Mouse (Mus musculus) thymus, adult 18-20 months (tissue): ENCODE measurements around the gene Tnfsf13.

ENCODE experiments used
- DNase-seq, 2 experiments: peaks; one replicate each; pipeline ENCODE4 v3.0.0; 2022; ENCODE audit warnings: mixed read lengths in 2 of 2

Gene Tnfsf13

DNA sequence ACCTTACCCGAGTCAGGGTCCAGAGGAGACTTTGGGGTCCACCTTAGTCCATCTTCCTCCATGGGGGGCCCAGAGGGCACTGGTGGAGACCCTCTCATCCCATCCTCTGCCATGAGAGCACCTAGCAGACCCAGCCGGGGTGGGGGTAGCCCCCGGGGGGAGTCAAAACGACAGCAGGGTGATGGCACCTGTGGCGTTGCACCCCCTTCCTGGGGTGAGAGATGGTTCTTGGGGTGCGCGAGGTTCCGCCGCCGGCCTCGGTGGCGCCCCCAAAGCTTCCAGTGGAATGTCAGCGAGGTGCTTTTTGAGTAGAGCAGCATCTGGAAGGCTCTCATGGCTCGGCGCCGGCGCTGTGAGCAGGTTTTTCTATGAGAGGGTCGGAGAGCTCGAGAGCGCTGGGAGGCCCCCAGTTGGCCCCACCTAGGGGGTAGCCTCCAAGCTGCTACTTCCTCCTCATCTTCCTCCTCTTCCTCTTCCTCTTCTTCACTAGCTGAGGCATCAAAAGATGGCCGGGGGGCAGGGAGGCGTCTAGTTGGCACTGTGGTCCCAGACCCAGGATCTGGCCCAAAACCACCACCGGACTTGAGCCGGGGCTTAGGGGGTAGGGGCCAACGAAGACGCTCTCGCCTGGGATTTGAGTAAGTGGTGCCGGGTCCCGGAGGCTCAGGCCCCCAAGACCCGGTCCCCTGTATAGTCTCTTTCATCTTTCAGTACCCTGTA, 5.3 kb downstream of the Tnfsf13 start:
- DNase-seq: no peak

DNA sequence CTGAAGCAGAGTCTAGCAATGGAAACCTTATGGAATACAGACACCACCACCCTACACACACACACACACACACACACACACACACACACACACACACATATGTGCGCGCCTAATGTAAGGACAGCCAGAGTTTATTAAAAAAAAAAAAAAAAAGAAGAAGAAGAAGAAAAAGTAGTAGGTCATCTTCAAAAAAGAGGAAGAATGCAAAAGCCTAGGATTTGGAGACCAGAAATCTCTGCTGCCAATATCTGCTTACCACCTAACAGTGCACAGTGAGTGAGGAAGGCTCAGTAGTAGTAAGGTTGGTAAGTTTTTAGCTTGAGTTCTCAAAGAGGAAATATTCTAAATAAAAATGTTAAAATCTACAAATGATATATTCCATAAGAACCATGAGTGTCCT, 6.4 kb downstream of the Tnfsf13 start:
- no peak for DNase-seq

DNA sequence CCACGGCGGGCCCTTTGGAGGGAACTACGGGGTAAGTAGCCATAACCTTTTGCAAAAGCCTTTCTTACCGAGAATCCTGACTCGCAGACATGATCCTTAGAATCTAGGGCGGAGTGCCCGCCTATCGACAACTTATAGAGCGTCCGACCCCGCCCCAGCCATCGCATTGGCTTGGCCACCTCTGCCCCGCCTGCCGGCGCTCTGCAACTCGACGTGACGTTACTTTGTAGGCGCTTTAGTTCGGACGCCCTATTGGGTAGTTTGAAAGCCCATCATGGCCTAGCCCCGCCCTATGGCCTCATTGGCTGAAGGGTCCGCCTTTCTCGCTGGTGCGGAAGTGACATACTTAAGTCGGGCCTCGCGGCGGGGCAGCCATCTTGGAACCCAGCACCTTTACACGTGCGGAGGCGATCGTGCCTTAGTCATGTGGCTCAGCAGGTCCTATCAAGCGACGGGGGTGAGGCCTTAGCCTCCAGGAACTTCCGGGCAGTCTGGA, 13.3 kb downstream of the Tnfsf13 start, which contains the start of gene Eif4a1:
Gene Eif4a1 (minus strand): TSS at position 213 of the 496 bp plus-strand sequence.
- peak; percentile 100 for DNase-seq

DNA sequence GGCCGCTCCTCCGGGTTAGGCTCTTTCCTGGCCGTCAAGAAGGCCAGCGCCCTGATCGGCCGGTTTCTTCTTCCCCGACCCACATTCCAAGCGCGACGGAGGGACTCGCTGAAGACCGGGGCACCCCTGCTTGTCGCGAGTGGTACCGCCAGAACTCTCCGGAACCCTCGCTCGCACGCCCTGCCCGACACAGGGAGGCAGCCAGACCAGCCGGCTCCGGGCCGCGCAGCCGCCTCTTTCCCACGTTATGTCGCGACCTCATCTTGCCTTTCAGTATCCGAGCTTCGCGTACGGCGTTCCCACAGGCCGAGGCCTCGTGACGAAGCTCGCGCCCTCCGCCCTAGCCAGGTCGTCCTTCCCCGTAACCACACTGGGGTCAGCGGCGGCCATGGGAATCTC, 13.9 kb downstream of the Tnfsf13 start:
- DNase-seq: peak in 1 of 2 experiments; percentile 69

DNA sequence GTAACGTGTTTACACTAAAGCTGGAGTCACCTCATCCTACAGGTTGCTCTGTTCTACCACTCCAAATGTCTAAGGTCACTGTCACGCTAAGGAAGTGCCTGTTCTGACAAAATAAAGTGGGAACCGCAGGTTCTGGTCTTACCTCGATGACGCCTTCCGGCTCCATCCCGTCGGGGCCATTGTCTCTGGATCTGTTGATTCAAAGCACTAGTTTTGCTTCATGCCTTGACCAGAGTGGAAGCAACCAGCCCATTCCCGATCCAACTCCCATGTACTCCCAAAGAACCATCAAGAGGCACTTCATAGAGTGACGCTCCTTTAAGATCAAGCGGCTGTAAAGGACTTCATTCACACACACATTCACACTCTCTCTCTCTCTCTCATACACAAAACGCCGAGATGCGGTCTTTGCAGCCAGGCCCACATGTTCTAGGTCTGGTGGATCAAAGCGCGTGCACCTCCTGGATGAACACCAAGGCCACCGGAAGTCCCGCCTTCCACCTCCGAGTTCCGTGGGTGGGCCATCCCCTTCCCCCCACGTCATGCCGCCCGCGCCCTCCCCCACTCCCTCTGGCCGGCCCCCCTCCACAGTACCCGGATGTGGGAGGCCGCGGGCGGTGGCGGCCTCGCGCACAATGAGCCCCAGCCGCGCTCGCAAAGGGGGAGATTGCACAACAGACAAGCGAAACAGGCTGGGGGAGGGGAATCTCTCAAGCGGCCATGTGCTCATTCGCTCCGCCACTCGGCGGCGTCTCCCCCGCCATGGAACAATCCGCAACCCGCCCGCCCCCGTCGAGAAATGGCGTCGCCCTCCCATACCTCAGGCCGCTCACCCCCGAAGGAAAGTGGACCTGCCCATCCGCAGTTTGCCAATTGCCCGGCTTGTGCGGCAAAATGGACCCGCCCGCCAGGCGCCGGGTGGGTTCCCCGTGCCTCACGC, 14.5 kb downstream of the Tnfsf13 start:
- peak; percentile 90 to 92 for DNase-seq

DNA sequence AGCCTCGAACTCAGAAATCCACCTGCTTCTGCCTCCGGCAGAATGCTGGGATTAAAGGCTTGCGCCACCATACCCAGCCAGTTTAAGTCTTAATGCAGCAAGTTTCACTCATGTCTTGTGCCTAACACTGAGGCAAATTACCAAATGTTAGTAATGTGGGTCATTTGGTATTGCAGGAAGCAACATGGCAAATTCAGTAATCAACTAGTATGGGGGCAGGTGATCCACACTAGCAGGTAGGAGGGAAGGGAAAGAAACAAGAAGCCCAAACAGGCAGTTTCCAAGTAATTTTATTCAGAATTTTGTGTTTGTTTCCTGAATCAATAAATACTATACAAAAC, 18.9 kb downstream of the Tnfsf13 start:
- no peak for DNase-seq

DNA sequence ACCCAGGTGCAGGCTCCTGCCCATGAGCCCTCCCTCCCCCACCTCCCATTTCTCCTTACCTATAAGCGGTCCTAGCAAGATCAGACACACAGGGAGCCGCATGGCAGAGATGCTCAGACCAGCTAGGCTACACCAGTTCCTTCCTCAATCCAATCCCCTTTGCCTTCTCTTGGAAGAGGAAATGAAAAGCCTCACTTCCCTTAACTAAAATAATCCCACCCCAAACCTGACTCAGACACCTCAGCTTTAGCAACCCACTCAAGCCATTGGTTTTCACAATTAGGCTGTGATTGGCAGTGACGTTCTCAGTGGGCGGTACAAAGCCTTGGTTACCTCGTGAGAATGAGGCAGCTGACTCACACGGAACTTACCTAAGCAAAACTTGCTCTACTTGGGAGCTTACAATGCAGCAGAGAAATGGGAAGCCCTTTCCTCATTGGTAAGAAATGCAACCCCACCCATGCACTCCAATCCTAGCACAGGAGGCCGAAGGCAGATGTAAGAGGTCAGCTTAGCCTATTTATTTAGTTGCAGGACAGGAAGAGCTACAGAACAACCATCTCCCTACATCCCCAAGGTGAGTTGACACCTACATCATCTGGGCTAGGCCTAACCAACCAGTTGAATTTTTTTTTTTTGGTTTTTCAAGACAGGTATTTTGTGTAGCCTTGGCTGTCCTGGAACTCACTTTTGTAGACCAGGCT, 19.5 kb downstream of the Tnfsf13 start, which contains the start of gene Cd68:
Gene Cd68 (minus strand): TSS at position 193 of the 704 bp plus-strand sequence.
- no peak for DNase-seq

DNA sequence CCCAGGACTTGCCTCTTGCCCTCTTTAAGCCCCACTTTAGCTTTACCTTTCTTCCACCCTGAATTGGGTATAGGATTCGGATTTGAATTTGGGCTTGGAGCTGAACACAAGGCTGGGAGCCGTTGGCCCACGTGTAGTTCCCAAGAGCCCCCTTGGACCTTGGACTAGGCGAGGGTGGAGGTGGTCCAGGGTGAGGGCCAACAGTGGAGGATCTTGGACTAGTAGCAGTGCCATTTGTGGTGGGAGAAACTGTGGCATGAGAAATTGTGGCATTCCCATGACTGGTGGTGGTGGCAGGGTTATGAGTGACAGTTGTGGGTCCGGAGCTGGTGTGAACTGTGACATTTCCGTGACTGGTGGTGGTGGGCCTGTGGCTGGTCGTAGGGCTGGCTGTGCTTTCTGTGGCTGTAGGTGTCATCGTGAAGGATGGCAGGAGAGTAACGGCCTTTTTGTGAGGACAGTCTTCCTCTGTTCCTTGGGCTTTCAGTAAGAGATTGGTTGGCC, 20.1 kb downstream of the Tnfsf13 start:
- DNase-seq: no peak

DNA sequence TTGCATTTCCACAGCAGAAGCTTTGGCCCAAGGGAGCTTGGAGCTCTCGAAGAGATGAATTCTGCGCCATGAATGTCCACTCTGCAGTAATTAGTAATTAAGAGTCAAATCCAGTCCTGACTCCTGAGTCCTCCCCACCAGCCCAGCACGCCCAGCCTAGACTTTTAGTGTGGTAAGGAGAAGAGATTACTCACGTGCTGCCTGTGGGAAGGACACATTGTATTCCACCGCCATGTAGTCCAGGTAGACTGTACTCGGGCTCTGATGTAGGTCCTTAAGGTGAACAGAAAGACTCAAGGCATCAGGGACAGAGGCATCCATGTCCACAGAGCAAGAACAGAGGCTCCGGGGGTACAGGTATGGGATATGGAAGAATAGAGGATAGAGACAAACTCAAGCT, 20.7 kb downstream of the Tnfsf13 start:
- no peak for DNase-seq

DNA sequence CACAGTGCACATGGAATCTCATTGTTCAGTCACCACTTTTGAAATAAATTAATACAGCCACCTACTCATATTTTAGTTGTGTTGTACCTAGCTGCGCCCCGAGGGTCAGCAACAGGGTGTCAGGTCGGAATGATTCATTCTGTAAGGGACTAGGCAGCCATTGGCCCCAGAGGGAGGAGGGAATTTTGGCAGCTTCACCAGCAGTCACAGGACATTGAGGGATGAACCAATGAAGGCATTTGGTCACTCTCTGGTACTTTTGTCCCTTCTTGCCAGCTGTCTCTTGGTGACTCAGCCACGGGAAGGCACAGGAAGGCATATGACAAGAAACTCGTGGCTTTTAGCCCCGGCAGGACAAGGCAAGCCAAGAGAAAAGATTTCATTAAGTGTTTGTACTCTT, 21.8 kb downstream of the Tnfsf13 start:
- DNase-seq: no peak

DNA sequence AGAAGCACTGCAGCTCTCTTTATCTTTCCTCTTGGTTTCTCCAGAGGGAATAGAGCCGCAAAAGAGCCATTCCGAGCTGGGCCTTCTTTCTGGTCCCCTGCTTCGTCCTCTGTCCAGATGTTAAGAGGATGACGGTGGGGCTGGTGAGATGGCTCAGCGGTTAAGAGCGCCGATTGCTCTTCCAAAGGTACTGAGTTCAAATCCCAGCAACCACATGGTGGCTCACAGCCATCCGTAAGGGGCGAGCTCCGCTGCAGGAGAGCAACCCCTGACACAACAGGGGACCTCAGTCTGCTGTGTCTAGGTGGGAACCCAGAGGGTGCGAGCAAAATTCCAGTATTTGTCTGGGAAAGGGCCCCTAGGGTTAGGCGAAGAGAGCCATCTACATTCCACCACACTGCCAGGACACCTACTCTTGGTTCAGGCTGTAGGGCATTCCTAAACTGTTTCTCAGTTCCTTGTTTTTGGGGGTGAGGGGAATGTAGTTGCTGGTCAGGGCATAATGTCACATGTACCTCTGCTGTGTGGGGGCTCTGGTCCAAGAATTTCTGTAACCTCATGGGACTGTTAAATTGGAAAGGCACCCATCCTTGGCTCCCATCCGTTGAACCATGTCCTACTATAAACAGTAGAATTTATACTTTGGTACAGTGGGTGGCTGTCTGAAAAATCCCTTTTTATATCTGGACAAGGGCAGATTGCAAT, 22.5 kb downstream of the Tnfsf13 start:
- DNase-seq: no peak

DNA sequence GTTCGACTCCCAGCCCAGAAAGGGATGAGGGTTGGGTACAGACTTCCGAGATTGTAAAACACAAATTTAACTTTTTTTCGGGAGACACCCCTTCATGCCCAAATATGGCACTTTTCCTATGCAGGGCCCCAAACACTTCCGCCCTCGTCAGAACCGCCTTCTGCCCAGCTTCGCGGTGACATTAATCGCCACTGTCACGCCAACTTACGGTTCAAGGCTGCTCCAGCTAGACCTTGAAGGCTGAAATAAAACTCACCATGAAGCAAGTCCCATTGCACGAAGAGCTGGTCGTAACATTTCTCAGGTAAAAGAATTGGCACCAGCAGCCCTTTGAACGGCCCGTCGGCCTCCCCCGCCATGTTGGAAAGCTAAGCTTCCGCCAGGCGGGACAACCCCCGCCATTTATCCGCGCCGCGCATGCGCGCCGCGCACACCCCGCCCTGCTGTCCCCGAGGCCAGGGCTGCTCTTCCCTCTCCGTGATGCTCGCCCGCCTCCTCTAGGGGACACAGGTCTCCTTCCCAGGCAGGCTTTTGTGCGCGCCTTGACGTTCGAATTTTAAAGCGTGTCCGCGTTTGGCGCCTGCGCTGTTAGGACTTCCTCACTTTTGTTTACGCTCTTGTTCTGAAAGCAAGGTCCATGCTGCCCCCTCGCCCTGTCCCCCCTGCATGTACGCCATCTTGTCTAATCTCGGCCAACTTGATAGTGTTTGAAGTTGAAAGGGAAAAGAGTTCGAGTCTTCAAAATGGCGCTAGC, 23.2 kb downstream of the Tnfsf13 start, which contains the start of gene Mpdu1:
Gene Mpdu1 (minus strand): TSS at position 430 of the 754 bp plus-strand sequence.
- DNase-seq: peak; percentile 91 to 94

DNA sequence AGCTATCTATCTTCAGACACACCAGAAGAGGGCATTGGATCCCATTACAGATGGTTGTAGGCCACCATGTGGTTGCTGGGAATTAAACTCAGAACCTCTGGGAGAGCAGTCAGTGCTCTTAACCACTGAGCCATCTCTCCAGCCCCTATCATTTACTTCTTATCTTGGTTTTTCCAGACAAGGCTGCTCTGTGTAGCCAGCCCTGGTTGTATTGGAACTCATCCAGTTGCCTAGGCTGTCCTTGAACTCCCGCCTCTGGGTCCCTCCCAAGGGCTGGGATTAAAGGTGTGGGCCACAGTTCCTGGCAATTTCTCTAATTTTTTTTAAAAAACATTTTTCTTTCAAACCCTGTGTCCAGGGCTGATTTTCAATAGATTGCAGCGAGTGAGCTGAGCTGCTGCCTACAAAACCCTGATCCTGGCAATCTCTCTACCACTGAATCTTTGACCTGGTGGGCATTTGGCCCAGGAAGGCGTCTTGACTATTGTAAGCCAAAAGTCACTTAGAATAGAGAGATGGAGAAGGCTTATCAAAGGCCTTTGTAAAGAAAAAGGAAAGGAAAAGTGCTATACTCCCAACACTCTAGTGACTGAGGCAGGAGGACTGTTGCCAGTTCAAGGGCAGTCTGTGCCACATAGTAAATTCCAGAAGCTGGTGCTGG, 24.2 kb downstream of the Tnfsf13 start:
- no peak for DNase-seq

DNA sequence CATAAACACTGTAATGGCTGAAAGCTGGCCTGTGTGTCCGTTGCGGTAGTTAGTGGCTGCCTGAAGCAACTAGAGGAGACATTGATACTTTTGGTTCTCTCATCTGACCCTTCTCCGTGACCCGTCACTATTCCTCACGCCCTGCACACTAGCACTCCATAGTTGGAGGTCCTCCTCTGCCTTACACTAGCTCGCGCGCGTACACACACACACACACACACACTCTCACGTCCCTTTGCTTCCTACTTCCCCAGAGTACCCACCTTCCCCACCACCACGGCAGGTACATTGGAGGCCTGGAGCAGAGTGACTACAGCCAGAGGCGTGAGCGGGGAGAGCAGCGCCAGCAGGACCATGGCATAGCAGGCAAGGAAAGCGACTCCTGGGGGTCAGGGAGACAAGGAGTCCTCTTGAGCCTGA, 28.1 kb downstream of the Tnfsf13 start:
- DNase-seq: no peak

DNA sequence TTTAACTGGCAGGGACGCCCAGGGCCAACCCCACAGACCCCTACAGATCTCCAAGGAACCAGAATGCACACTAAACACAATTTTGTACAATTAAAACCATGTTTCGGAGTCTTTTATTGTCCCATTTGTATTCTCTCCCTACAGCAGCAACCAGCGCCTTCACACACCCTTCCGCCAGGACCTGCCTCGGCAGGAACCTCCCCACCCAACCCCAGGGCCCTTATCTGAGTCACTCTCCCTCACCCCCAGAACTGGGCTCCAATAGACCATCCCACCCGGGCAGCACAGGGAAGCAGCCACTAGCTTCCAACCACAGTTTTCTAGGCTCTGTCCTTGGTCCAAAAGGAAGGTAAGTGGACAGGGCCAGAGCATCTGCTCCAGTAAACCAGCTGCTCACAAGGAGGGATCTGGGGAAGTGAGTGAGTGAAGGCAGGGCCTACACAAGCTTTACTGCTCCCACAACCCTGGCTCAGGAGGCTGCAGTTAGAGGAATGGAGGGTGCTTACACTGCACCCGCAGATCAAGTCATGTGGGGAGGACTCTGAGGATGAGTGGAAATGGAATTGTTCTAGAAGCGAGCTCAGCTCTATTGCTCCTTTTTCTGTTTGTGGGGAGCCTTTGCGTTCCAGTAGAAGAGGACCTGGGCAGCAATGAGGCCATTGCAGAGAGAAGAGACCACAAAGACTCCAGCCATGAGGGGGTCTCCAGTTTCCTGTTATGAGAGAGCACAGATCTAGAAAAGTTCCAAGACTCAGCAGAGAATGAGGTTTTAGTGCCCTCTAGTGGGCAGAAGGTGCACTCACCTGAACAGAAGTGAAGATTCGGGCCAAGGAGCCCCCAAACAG, 28.7 kb downstream of the Tnfsf13 start:
- DNase-seq: no peak

DNA sequence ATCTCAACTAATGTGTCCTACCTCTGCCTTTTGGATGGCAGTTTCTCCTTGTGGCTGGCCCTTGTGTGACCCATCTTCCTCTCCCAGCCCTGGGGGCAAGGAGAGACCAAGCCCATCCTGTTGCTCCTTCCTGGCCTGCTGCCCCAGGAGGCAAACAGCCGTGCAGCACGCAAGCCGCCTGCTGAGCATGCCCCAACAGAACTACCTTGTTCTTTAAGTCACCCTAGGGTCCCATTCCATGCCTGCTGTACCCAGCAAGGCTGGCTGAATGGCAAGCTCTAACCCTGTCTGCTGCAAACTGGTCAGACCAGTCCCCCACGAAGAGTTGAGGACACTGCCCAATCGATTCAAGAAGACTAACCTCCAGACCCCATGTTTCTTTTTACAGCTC, 29.5 kb downstream of the Tnfsf13 start:
- DNase-seq: no peak

DNA sequence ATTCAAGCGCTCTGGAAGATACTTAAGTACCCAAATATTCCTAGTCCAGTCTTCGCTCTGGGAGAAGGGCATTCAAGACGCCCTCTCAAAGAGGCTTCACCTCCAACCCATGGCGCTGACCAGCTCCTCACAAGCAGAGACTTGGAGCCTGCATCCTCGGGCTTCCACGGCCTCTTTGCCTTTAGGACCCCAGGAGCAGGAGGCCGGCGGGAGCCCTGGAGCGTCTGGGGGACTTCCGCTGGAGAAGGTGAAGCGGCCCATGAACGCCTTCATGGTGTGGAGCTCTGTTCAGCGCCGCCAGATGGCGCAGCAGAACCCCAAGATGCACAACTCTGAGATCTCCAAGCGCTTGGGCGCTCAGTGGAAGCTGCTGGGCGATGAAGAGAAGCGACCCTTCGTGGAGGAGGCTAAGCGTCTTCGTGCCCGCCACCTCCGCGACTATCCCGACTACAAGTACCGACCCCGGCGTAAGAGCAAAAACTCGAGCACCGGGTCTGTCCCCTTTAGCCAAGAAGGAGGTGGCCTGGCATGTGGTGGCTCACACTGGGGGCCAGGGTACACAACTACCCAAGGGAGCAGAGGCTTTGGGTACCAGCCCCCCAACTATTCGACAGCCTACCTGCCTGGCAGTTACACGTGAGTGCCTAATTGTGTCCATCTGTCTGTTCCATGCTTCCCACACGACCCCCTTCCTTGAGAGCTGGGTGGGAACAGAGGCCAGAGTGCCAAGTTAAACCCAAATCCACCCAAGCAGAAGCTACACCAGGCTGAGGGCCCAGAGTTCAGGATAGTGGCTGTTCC, 30.1 kb downstream of the Tnfsf13 start, which contains the start of gene Sox15:
Gene Sox15 (plus strand): TSS at position 51 of the 801 bp plus-strand sequence.
- DNase-seq: no peak

DNA sequence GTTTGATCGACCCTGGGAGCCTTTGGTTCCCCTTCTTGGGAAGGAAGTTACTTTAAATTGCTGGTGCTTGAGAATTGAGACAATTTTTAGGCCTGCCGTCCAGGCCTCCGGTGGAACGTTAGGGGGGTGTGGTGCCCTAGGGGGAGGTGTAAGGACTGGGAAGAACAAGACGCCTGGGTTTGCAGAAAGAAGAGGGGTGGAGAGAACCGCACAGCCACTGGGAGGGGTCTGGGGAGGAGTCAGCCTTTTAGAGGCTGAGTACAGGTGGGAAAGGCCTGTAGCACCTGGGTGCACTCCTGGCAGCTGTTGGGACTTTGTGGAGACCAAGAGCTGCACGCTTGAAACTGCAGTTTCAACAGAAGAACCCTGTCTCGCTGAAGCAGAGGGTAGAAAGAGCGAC, 30.8 kb downstream of the Tnfsf13 start:
- DNase-seq: no peak

DNA sequence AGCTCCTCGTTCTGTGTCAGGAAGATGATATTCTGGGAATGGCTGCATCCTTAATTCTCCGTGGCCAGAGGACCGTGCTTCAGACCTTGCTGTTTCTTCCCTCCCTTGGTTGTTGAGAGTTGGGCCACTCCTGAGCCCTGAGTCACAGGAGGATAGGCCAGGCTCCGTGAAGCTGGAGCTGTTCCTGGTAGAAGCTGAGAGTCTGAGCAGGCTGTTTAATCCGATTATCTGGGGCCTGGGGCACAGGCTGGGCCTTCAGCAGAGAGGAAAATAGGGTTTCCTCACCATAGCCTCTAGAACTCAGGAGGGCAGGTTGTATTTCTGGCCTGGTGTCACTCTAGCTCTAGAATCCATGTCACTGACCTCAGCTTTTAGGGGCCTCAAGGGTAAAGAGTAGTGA, 32.2 kb downstream of the Tnfsf13 start:
- no peak for DNase-seq
